Mouse (Mus musculus): ENCODE data around the gene Cab39.

The Cab39 gene

DNA sequence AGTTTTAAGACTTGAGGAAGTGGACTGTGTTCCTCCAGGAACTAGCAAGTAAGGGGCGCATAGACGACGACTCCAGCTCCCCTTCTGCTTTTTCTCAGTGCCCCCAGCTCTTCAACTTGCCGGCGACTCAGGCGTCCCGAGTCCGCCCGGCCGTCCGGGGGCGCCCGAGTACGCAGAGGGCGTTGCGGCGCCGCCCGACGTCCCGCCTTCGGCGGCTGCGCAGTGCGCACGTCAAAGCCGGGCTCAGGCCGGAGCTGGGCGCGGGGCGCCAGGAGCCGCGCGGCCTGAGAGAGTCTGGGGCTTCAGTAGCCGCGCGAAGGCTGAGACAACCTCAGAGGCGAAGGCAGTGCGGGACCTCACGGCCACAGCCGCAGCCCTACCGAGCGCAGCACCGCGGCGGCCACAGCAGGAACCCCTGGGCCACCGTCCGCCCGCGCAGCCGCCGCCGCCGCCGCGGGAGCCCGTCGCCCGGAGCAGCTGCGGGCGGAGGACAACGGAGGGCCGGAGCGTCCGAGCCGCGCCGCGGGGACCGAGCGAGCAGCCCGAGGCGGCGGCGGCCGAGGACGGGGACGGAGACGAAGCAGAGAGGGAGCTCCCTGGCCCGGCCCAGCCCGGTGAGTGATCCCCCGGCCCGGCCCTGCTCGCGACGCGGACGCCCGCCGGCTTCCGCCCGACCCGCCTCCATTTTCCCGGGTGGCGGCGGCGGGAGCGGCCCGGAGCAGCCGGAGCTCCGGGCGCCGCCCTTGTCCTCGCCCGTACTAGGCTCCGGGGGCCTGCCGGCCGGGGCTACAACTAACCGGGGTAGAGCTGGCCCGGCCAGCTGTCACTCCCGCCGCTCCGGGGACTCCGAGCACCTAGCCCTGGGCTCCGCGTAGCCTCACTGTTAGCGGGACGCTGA, at the start of gene Cab39:
Gene Cab39, plus strand, starts transcription at position 234 of the 898 bp plus-strand sequence.
- ATAC-seq (ENCODE audit: low TSS enrichment): peak; percentile 96

DNA sequence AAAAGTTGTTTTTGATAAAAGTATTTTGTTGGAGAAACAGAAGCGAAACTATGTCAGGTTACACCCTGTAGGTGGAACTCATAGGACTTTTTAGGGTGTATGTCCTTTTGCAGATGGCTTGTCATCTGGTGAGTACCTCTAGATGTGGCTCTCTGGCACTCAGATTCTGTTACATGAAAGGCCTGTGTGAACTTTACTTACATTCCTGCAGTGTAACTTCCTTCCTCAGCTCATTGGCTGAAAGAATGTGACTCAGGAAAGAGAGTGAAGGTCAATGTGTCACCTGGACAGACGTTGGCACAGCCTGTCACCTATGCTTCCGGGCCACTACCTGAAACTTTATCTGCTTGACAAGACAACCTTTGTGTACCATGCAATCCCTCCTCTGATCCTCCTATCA, 48.7 kb upstream of the Cab39 start:
- ATAC-seq (ENCODE audit: low TSS enrichment): no peak

DNA sequence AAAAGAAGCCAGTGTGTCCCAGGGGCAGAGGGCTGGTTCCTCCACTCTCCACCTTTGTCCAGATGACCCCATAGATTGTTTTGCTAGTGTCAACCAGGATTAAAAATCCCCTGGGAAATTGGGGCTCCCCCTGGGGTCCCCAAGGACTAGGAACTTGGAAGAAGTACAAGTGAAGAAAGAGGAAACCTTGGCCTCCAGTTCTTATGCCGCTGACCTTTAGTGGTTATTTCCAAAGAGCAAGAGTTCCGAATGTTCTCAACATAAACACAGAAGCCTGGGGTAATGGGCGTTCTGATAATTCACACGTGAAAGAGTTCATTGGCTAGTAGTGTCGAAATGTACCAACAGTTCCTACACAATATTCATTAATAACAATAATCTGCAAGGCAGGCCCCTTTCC, 46.7 kb upstream of the Cab39 start:
- ATAC-seq (ENCODE audit: low TSS enrichment): no peak

DNA sequence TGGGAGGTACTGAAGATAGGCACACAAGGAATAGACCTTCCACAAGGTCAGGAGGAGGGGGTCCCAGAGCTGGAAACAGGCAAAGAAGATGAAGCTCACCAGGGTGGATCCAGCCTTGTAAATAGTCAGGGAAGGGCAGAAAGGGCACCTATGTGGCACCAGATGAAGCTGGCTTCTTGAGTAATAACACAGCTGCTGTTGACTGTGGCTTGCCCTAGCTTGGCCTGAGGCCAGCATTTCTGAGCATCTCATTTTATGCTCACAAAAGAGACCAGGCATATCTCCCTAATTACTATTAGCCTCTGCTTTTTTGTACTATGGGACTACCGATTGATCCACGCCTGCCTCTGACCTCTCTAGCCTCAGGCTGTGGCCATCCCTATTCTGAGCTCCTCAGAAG, 43.4 kb upstream of the Cab39 start:
- ATAC-seq (ENCODE audit: low TSS enrichment): no peak

DNA sequence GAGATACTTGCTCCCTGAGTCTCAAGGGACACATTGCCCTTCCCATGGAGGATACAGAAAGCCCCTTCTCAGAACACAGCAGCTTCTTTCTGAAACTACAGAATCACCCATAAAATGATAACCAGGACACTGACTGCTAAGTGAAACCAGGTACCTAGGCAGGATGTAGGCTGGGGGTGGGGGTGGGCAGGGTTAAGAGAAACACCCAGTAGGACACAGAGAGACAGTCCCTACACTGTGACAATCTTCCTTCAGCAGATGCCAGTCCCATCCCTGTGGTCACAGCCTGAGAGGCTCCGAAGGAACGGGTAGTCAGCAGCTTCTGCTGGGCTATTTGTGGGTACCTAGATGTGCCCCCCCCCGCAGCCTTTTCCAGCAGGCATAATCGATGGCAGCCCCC, 42.6 kb upstream of the Cab39 start:
- ATAC-seq (ENCODE audit: low TSS enrichment): no peak

DNA sequence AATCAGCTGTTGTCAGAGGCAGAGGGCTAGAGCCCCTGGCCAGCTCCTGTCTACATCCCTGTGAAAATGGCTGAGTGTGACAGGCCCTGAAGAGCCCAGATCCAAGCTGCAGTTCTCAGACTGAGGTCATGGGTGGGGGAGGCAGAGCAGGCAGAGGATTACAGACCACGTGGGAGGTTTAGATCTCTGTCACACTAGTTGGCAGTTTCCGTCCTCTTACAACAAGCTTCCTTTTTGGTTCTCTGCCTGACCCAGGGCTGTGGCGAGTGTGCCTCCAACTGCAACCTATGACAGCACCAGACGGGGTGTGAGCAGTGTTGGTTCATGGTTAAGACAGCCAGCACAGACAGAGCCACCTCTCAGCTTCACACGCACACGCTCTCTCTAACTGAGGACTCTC, 41.7 kb upstream of the Cab39 start:
- ATAC-seq (ENCODE audit: low TSS enrichment): peak; percentile 52

DNA sequence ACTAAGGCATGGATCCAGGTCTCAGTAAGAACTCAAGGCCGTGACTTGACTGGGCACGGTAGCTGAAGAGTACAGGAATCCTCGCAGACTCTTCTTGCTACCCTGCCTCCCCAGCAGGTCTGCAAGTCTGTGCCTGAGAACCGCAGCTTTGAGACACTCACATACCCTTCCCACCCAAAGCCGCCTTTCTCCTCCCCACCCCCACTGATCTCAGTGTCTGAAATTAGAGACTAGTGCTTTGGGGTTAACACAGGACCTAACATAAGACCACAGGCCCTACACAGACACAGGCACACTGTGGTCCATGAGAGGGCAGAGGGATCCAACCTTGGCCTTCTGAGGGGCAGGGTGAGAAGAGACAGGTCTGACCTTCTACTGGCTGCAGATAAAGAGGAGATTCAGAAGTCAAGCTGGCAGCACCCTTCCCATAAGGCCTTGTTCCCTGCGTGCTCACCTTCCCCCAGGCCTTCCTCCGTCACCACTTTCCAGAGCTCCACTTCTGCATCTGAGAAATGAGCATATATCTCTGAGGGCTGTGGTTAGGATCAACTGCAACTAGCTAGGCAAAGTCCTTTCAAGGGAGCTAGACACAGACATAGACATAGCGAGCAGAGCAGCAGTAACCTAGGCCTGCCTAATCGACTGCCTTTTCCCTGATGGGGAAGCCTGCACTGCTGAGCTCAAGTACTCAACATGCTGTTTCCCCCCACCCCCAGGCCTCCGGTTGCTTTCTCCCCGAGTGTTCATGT, 41.1 kb upstream of the Cab39 start:
- ATAC-seq (ENCODE audit: low TSS enrichment): no peak

DNA sequence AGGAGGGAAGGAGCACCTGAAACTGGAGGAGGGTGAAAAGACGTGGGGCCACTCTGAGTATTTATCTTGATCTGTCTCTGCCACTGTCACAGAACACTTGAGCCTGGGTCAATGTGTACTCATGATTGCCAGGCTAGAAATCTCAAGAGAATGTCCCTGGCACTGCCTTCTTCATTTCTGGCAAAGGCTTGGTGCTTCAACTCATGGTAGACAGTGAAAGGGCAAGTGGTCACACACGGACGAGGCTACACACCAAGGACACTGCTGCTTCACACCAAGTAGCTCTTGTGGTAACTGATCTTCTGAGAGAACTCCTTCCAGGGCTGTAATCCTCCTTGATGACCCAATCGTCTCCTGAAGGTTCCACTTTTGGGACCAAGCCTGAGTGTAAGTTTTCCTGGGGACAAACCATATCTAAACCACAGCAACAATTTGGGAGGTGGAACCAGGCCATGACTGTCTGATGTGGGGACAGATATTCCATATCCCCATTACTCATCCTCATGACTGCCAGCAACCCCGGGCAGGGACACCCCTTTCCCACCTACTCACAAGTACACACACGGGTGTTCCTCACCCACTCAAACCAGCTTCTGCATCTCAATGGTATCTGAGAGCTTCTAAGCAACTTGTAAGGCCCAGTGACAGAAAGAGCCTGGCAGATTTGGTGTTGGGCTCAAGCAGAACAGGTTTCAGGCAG, 35.6 kb upstream of the Cab39 start:
- peak; percentile 71 for ATAC-seq (ENCODE audit: low TSS enrichment)

DNA sequence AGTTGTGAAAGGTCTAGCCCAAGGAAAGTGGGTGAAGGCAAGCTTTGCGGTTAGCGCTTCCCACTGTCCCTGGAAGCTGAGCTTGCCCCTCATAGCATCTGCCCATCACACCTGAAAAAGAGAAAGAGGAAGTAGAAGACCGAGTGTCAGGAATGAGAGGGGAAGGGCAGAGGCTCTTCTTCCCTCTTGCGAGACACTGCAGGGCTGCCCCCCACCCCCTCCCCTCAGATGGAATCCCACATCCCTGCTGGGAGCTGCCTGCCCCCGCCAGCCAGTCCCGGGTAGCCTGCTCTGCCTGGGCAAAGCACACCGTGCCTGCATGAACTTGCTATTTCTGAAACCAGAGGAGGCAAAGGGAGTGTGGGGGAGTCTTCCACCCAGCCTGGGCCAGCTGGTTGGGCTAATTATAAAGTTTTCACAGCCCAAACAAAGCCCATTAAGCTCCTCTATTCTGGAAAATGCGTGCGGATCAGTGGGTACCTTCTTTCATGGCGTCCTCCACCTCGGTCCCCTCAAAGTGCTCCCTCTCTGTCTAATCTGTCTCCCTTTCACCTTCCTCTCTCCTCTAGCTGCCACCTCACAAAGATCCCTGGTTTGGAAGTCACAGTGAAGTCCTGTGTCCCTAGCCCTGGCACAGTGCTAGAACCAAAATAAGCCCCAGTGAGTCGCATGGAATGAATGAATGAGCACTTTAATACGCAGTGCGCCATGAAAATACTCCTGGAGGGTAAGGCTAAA, 34.8 kb upstream of the Cab39 start:
- peak; percentile 96 for ATAC-seq (ENCODE audit: low TSS enrichment)

DNA sequence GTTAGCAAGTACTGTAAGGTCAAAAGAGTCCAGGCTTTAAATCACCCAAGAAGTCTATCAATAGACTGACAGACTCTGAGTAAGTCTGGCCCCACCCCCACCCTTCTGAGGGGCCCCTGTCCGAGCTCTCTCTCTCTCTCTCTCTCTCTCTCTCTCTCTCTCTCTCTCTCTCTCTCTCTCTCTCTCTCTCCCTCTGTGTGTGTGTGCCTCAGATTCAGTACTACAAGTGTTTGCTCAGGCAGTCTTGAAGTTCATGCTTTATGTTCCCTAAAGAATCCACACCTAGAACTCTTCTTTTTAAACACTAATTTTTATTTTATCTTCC, 34.3 kb upstream of the Cab39 start:
- ATAC-seq (ENCODE audit: low TSS enrichment): no peak

DNA sequence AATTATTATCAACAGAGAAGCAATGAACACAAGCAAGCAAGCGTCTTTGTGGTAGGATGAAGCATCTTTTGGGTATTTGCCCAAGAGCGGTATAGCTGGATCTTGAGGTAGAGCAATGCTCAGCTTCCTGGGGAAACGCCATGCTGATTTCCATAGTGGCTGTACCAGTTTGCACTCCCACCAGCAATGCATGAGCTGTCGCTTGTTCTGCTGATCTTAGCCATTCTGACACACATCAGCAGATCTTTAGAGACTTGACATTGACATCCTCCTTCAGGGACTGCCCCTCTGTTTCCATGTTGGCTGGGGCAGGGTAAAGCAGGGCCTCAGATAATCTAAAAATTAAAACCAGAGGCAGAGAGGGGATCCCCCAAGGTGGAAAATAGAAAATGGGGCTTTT, 31.6 kb upstream of the Cab39 start:
- no peak for ATAC-seq (ENCODE audit: low TSS enrichment)

DNA sequence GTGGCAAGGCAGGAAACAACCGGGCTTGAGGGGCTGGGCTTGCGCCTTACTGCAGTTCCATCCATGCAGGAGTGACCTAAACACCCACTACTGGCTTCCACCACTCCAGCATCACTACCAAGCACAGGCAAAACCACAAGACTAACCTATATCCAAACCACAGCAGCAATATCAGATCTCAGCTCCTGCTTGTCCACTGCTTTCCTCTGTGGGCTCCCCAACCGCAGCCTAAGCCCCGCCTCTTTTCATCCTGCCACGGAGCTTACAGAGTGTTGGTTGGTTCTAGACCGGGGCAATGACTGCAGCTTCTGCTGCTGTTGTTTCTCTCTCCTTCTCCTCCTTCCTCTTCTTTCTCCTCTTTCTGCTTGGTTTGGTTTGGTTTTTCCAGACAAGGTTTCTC, 29.9 kb upstream of the Cab39 start:
- ATAC-seq (ENCODE audit: low TSS enrichment): no peak

DNA sequence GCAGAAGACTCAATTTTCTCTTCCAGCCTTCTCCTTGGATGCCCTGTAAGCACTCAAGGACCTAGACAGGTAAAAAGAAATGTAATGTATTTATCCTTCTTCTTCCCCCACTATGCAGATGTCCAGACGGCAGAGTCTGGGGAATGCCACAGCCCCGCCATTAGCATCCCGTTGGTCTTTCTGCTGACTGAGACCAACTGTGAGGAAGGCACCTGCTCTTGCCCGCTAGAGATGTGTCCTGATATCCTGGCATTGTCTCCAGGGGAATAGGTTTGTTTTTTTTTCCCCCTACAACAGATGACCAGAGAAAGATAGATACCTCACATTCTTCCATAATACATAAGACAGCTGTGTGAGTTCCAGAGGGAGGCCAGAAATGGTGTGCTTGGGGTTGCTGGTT, 28.9 kb upstream of the Cab39 start:
- no peak for ATAC-seq (ENCODE audit: low TSS enrichment)

DNA sequence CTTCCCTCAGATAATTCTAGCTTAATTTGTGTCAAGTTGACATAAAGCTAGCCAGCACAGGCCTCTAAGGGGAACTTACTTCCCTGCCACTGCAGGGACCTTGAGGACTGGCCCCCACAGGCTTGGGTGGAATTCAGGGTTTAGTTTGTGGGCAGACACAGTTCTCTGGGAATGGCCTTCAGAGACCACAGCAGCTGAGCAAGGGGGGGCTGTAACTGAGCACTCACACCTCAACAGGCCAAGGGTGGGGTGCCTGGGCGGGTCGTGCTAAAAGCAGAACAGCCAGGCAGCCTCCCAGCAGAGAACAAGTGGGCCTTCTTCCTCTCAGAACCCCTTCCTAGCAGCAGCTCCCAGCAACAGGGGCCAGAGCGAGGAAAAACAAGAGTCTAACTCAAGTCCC, 27.1 kb upstream of the Cab39 start:
- ATAC-seq (ENCODE audit: low TSS enrichment): no peak

DNA sequence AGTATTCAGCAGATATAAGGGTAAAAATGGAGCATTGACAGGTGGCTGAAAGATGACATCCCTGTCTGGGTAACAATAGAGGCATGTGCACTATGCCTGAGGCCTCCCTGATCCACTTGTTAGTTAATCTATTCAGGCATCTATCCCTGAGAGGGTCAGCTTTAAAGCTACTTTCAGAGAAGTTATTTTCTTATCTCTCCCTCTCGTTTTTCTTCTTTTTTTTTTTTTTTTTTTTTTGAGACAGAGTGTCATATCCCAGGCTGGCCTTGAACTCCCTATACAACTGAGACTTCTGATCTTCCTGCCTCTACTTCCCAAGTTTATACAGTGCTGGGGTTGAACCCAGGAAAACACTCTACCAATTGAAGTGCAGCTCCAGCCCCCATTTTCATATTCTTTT, 25.5 kb upstream of the Cab39 start:
- ATAC-seq (ENCODE audit: low TSS enrichment): no peak

DNA sequence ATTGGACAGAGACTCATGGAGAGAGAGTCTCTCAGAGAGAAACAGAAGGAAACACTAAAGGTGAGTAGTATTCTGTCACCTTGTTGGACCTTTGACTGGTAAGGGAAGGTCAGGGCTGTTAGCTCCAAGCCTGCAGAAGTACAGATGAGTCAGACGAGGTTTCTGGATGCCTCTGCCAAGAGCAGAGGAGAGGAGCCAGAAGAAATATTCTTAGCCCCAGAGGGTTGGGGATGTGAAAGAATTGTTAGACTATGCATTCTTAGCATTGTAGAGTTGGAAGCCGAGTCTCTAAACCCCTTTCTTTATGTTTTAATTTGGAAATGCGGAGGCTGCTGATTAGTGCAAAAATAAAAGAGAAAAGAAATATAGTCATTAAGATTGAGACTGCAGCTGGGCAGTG, 21.3 kb upstream of the Cab39 start:
- peak; percentile 86 for ATAC-seq (ENCODE audit: low TSS enrichment)

DNA sequence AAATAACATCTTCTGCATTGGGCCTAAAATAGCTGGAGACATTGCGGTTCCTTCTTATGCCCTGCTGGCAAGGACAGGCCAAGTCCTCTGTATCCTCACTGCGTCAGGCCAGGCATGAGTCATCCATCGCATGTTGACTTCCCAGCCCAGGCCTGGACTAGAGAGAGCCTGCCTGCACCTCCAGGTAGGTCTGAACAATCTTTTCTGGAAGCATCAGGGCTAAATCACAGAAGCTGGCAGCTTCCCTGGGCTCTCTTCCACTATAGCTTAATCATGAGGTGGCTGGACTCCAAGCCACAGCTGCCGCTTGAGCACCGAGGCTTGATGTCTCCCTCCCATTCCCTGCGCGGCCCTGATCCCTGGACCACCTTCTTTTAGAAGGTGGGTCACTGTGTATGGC, 18.1 kb upstream of the Cab39 start:
- peak; percentile 69; the same call in 1 of the 2 replicates for ATAC-seq (ENCODE audit: low TSS enrichment)

DNA sequence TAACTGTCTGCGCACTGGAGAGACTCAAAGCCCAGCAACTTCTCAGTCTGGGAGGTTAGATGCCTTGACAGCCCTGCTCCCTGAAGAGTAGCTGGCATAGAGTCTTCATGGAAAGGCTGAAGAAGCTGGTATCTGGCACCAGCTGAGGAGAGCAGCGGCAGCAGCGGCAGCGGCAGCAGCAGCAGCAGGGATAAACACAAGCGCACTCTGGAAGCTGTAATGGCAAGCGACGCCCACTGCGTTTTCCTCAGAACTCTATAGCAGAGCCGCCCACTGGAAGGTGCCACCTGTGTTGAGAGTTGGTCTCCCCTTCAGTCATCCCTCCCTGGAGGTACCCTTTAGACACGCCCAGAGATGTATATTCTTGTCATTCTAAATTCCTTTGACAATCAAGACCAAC, 17.1 kb upstream of the Cab39 start:
- peak; percentile 52; the same call in 1 of the 2 replicates for ATAC-seq (ENCODE audit: low TSS enrichment)

DNA sequence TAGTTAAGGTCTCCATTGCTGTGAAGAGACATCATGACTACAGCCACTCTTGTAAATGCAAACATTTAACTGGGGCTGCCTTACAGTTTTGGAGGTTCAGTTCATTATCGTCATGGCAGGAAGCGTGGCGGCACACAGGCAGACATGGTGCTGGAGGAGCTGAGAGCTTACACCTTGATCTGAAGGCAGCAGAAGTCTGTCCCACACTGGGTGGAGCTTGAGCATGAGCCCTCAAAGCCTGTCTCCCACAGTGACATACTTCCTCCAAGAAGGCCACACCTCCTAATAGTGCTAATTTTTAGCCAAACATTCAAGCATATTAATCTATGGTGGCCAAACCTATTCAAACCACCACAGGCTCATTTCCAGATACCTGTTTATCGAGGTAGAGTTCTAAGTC, 14.8 kb upstream of the Cab39 start, which contains the start of gene A630001G21Rik:
Gene A630001G21Rik, minus strand, starts transcription at position 208 of the 400 bp plus-strand sequence.
- ATAC-seq (ENCODE audit: low TSS enrichment): no peak

DNA sequence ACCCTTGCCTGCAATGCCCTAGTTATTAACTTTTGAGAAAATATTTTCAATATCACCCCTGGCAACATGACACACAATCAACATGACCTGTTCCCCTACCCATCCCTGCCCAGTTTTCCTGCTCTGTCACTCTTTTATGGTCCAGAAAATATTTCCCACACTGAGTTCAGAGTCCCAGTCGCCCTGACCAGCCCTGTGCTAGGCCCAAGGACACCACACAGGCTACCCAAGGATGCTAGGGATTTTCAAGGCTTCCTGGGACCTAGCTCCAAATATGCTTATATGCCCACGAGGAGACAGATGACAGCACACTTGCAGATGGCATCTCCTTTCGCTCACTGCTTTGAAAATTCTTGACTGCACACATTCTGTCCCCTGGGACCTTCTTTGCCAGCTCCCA, 14.2 kb upstream of the Cab39 start:
- ATAC-seq (ENCODE audit: low TSS enrichment): no peak

DNA sequence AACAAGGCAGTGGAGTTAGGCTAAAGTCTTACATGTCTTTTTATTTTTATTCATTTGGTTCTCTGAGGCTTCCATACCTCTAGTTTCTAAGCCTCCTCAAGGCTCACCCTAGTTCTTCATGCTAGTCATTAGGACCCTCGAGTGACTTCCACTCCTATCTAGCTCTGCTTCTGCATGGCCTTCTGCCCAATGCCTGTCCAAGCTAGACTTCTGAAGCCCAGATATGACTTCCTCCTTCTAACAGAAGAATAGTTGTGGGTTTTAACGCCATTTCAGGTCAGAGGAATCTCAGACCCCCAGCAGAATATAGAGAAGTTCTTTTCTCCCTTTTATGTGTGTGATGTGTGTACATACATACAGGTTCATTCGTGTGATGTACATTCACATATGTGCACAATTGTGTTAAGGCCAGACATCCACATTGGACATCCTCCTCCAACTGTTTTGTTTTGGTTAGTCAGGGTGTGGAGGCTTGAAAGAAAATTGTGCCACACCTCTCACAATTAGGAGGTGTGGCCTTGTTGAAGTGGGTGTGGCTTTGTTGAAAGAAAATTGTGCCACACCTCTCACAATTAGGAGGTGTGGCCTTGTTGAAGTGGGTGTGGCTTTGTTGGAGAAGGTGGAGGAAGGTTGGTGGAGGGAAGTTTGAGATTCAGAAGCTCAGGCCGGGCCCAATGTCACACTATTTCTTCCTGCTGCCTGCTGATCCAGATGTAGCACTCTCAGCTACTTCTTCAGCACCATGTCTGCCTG, 13.6 kb upstream of the Cab39 start:
- ATAC-seq (ENCODE audit: low TSS enrichment): no peak
